In the genomic region with DNA sequence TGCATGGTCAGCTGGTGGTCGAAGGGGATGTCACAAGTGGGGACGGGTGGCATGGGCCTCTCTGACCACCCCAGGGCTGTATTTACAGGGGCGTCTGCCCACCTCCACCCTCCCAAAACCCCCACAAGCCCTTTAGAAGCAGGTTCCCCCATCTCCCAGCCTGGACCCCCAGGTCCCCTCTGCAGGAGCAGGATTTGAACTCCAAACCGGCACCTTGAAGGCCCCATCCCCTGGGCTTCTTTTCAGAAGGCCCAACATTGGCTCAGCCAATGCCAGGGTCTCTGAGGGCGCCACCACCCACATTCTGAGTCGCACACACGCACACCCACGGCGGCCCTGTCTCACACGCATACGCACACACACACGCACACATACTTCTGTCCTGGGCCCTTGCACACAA, we compare ENCODE assay signal across 15 mouse cellular contexts. TPM values are rescaled to one million over a fixed set of nuclear protein-coding genes. Genes with fewer than 3 reads are reported as not detected.
"Had no signal": no experiment of that assay in that cellular context is flagged by ENCODE, and none has a peak within 500 bp of the region (broad histone marks: within the 10 kb centered on the region; RNA-seq: fewer than 3 reads in every experiment).

No protein-coding gene starts in this region.

- DNase-seq: kidney, adult 9 months; kidney, postnatal 36 days; layer of hippocampus, adult 9-11 months; layer of hippocampus, postnatal 36 days; liver, embryonic 13.5 days; liver, postnatal 0 days; lung, postnatal 14 days; midbrain, embryonic 14.5 days; thymus, postnatal 4 days had no signal

- H3K9ac ChIP-seq: liver, embryonic 13.5 days; lung, embryonic 15.5 days; neural tube, embryonic 12.5 days had no signal

- H3K36me3 ChIP-seq: lung, embryonic 15.5 days had no signal

- ATAC-seq: liver, postnatal 0 days had no signal

- H3K4me3 ChIP-seq: neural tube, embryonic 12.5 days had no signal

- H3K27ac ChIP-seq: kidney, postnatal 0 days; liver, embryonic 13.5 days; lung, embryonic 15.5 days; macrophage; neural tube, embryonic 12.5 days; stomach, postnatal 0 days had no signal

RNA-seq across cellular contexts. Expression of a gene that starts 1.4 kb away (rescaled TPM):
- total RNA-seq: monocyte, adult 5-6 weeks had no signal
- polyA plus RNA-seq: neural tube, embryonic 12.5 days had no signal

RNA-seq across cellular contexts. Expression of a gene that starts 5.8 kb away (rescaled TPM):
- total RNA-seq: monocyte, adult 5-6 weeks had no signal
- polyA plus RNA-seq: macrophage had no signal

RNA-seq across cellular contexts. Expression of a gene that starts 13.6 kb away (rescaled TPM):
- total RNA-seq: monocyte, adult 5-6 weeks had no signal
- polyA plus RNA-seq: liver, embryonic 13.5 days; macrophage had no signal

RNA-seq across cellular contexts. Expression of a gene that starts 39.1 kb away (rescaled TPM):
- total RNA-seq: monocyte, adult 5-6 weeks had no signal
